Mouse (Mus musculus) embryonic facial prominence, embryonic 15.5 days (tissue): Measurements from ENCODE around the gene Nav2. TPM values are rescaled to one million over a fixed set of nuclear protein-coding genes. Genes with fewer than 3 reads are reported as not detected.
A peak's percentile ranks its signal among the peaks of the same experiment; 100 is the strongest.

ENCODE experiments used
- ATAC-seq: fragments of 200-750 bp; cut with Nextera tagmentation; 2 replicates; pipeline ENCODE4 v1.8.0; 2017; ENCODE audit warnings: low read depth, moderate TSS enrichment; ENCODE audit not compliant: insufficient number of reproducible peaks, low FRiP score, low TSS enrichment
- H3K27ac ChIP-seq: fragments of 300-500 bp; sonication (generic); replicated peaks from 2 replicates; pipeline ENCODE4 v1.5.1; 2015; ENCODE audit warnings: mild to moderate bottlenecking, inconsistent platforms
- H3K27me3 ChIP-seq: fragments of 300-500 bp; sonication (generic); 2 replicates; pipeline ENCODE4 v1.6.1; 2015; ENCODE audit warnings: inconsistent platforms
- H3K36me3 ChIP-seq: fragments of 300-500 bp; sonication (generic); 2 replicates; pipeline ENCODE4 v1.6.1; 2015; ENCODE audit warnings: mild to moderate bottlenecking, inconsistent platforms
- H3K4me1 ChIP-seq: fragments of 300-500 bp; sonication (generic); 2 replicates; pipeline ENCODE4 v1.6.1; 2015; ENCODE audit warnings: inconsistent platforms
- H3K4me2 ChIP-seq: fragments of 300-500 bp; sonication (generic); replicated peaks from 2 replicates; pipeline ENCODE4 v1.6.1; 2015; ENCODE audit warnings: mild to moderate bottlenecking, inconsistent platforms
- H3K4me3 ChIP-seq: fragments of 300-500 bp; sonication (generic); replicated peaks from 2 replicates; pipeline ENCODE4 v1.5.1; 2015; ENCODE audit warnings: mild to moderate bottlenecking, inconsistent platforms
- H3K9ac ChIP-seq: fragments of 300-500 bp; sonication (generic); 2 replicates; pipeline ENCODE4 v1.6.1; 2015; ENCODE audit warnings: inconsistent platforms
- H3K9me3 ChIP-seq: fragments of 300-500 bp; sonication (generic); replicated peaks from 2 replicates; pipeline ENCODE4 v1.6.1; 2016; ENCODE audit warnings: inconsistent platforms
- WGBS: fragments of 180-500 bp; shearing (Covaris S2); methylation state at CpG from one replicate; pipeline ENCODE4 v1.1.7; 2015; 5-methylcytosine and 5-hydroxymethylcytosine counted together
- polyA plus RNA-seq: library from polyadenylated mRNA; unstranded; fragments of >200 nt; fragmentation: Nextera tagmentation; extraction: Ambion mirVana; gene quantifications from 2 replicates; pipeline ENCODE4 v1.2.1, GENCODE M21; 2015

Gene Nav2
- polyA plus RNA-seq, 1 experiment from 2014 or later, result 23.4 TPM

DNA sequence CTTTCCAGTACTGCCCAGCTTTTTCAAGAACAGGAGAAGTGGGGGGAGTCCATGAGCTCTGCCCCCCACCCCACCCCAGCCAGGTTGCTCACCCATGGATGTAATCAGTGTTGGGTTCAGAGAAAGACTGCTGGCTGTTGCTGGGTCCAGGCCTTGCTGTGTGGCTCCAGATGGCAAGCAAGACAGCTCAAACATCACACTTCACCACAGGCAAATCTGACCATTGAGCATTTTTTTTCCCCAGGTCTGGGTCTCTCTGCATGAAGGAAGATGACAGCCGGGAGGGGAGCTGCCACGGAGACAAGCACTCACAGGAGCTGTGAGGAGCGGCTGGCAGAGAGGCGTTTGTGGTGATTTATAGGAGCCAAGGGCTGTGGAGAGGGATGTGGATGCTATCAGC, 55.0 kb downstream of the Nav2 start:
- peaks cover 79% of the 10 kb centered on the region for H3K27me3 ChIP-seq
- no peak overlapping the region for H3K9ac ChIP-seq

DNA sequence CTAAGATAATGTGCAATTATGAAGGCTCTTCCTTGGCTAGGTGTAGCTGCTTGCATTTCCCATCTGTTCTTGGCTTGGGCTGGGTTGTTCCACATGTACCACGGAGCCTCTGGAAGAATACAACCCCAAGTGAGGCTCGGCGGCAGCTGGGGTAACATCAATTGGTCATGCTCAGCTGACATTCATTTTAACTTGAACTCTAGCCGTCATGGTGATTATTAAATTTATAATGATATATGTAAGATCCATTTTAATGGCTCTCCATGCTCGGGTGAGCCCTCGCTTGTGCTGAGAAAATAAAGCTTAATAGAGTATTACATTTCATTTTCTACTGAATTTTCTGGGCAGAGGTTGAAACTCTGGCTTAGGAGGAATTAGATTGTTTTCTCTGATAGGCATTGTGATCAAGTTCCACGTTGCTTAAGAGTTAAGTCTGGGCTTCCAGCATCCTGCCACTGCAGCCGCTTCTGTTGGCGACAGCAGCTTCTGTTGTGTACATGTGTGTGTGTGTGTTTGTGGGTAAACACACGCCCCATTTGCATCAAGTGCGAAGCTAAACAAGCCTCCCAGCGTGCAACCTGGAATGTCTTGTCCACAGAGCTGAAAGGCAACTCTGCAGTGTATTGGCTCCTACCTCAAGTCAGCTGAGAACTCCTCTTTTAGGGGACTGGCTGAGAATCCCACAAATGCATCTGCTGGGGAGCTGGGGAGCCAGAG, 57.4 kb downstream of the Nav2 start:
- peak; percentile 71; the same call in 1 of the 2 replicates for ATAC-seq
- Histone ChIP-seq H3K36me3 (no peaks in the 10 kb centered on the region), H3K4me3 (no peak overlapping the region), H3K4me2 (0 out of 2 replicates have a peak overlapping the region, but pooled peaks have one; percentile 6), H3K4me1 (peaks cover 14% of the 10 kb centered on the region), H3K27ac (no peak overlapping the region), H3K27me3 (peaks cover 77% of the 10 kb centered on the region), H3K9me3 (no peaks in the 10 kb centered on the region), H3K9ac (no peak overlapping the region)
- 19% methylated on average over 12 of the region's 12 CpGs for WGBS

More for the DNA sequence above, 55.0 kb downstream of the Nav2 start:
- WGBS, result 59% methylated on average over 4 of the region's 4 CpGs
- Histone ChIP-seq H3K36me3 (no peaks in the 10 kb centered on the region), H3K4me1 (peaks cover 27% of the 10 kb centered on the region), H3K4me3 (no peak overlapping the region), H3K9me3 (no peaks in the 10 kb centered on the region), H3K27ac (no peak overlapping the region), H3K4me2 (no peak overlapping the region)
- no peak for ATAC-seq

DNA sequence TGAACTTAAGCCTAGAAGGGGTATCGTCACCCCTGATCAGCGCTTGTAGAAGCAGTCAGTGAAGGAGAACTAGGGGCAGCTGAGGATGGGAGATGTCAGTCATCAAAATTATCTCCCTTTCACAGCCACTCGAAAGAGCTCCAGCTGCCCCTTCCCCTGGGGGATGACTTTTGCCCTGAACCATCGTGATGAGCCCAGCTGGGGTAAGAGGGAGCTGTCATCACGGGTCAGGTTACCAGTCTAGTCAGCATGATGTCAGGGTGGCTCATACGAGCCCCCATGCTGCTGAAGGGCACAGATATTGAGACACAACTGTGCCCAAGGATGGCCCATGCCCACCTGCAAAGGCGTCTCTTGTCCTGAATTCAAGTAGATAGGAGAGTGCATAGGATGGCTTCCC, 72.5 kb downstream of the Nav2 start:
- Histone ChIP-seq H3K9ac (no peak overlapping the region), H3K27me3 (peaks cover 30% of the 10 kb centered on the region; the same call in 1 of the 2 replicates), H3K9me3 (no peaks in the 10 kb centered on the region), H3K4me2 (no peak overlapping the region), H3K27ac (no peak overlapping the region), H3K4me1 (no peaks in the 10 kb centered on the region), H3K4me3 (no peak overlapping the region), H3K36me3 (no peaks in the 10 kb centered on the region)
- ATAC-seq, result no peak
- 42% methylated on average over 7 of the region's 7 CpGs for WGBS

DNA sequence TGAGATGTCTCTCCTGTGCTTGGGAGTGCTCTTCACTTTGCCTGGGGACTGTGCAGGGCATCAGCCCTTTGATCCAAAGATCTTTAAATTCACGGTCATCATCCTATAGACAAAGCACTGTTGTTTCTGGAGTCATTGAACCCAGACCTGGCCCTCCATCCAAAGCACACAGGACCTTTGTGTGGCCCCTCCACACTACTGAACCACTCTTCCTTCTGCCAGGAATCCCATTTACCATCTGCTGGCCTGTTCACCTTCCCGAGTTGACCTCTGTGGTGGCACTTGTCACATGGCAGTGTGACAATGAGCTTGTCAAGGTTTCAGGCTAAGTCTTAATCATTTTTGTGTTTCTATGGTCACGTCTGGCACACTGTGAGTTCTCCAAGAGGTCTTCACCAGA, 73.3 kb downstream of the Nav2 start:
- no peak for ATAC-seq
- H3K4me3 ChIP-seq, result no peak overlapping the region
- H3K27me3 ChIP-seq, result peaks cover 25% of the 10 kb centered on the region; the same call in 1 of the 2 replicates
- no peaks in the 10 kb centered on the region for H3K36me3 ChIP-seq
- no peak overlapping the region for H3K4me2 ChIP-seq
- no peaks in the 10 kb centered on the region for H3K9me3 ChIP-seq
- no peak overlapping the region for H3K9ac ChIP-seq
- WGBS, result 55% methylated on average over 3 of the region's 3 CpGs
- no peaks in the 10 kb centered on the region for H3K4me1 ChIP-seq
- H3K27ac ChIP-seq, result no peak overlapping the region

DNA sequence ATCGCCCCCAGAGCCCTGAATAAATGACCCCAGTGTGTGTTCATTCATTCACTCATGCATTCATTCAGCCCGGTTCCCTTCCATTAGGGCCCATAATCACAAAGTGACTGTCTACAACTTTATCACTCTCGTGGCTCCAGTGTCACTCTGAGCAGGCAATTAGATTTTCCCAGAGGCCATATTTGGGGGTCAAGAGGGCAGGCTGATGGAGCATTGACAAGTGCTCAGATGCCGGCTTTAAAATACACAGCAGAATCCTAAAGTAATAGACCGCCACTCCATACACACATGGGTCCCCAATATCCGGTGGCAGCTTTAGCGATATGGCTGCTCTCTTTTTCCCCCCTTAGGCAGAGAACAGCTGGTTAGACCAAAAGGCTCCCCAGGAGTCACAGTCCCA, 74.1 kb downstream of the Nav2 start:
- no peak overlapping the region for H3K4me2 ChIP-seq
- peaks cover 28% of the 10 kb centered on the region; the same call in 1 of the 2 replicates for H3K27me3 ChIP-seq
- WGBS, result 72% methylated on average over 7 of the region's 7 CpGs
- no peaks in the 10 kb centered on the region for H3K36me3 ChIP-seq
- H3K4me1 ChIP-seq, result no peaks in the 10 kb centered on the region
- no peak overlapping the region for H3K27ac ChIP-seq
- no peak overlapping the region for H3K4me3 ChIP-seq
- H3K9me3 ChIP-seq, result no peaks in the 10 kb centered on the region
- ATAC-seq, result no peak
- H3K9ac ChIP-seq, result no peak overlapping the region

DNA sequence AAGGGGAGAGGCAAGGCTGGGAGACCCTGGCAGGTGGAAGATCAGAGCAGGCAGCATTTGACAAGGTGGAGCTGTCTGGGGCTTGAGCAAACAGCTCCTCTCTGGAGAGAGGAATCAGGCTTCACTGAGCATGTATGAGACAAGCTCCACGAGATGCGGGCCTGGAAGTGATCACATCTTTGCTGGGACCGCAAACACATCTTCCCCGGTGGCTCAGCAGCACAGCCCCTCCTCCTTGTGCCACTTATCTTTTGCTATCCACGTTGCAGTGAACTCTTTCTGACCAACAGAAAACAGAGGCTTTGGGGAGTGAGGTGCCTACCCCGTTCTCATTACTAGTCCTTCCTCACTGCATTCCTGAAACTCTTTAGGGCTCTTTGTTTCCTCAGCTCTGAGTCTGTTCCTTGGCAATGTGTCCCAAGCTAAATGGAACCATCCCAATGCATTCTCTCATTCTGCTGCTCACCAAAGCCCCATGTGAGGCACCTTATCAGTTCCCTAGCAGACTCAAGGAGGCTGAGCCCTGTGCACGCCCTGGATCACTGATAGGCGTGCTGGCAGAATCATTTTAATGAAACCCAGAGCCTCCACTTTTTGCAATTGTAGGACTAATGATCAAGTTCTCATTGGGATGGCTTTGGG, 83.5 kb downstream of the Nav2 start:
- Histone ChIP-seq H3K9me3 (no peaks in the 10 kb centered on the region), H3K27me3 (peaks cover 27% of the 10 kb centered on the region), H3K4me3 (no peak overlapping the region), H3K4me1 (no peaks in the 10 kb centered on the region), H3K27ac (no peak overlapping the region), H3K36me3 (no peaks in the 10 kb centered on the region), H3K4me2 (no peak overlapping the region), H3K9ac (no peak overlapping the region)
- 34% methylated on average over 8 of the region's 8 CpGs for WGBS
- ATAC-seq, result no peak

DNA sequence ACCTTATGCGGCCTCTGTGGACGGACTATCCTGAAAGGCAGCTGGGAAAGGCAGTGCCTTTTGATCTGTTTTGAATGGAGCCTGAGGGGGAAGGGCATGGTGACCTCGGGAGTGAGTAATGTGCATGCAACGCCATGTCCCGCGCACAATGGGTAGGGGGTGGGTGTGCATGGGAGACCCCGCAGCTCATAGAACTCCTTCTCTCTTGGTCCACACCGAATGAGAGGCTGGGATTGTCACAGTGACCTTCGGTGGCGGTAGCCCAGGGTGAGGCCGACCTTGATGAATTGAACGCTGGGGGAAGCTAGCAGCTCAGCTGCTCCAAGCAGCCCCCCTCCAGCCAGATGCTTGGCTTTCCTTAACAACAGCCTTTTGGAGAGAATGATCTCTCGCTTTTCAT, 86.7 kb downstream of the Nav2 start:
- whole genome bisulfite sequencing, result 19% methylated on average over 13 of the region's 13 CpGs
- no peak for ATAC-seq
- H3K36me3 ChIP-seq, result no peaks in the 10 kb centered on the region
- H3K4me1 ChIP-seq, result no peaks in the 10 kb centered on the region
- H3K27ac ChIP-seq, result no peak overlapping the region
- no peak overlapping the region for H3K4me3 ChIP-seq
- H3K4me2 ChIP-seq, result no peak overlapping the region
- no peak overlapping the region for H3K9ac ChIP-seq
- H3K27me3 ChIP-seq, result peaks cover 22% of the 10 kb centered on the region
- H3K9me3 ChIP-seq, result no peaks in the 10 kb centered on the region

DNA sequence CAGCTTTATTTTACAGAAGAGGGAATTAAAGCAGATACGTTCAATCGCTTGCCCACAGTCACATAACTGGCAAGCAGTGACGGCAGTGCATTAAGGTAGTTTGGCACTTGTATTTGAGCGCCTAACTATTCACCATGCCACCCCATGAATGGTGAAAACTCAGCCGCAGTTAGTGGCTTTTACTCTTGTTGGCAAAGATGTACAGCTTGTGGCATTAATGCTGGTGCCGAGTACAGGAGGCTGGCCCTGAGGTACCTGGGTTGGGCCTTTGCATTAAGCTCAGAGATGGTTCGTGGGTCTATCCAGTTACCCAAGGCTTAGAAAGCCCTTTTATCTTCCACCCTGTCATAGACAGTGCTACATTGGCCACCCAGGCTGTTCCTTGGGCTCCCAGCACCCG, 87.2 kb downstream of the Nav2 start:
- Histone ChIP-seq H3K27ac (no peak overlapping the region), H3K9me3 (no peaks in the 10 kb centered on the region), H3K4me2 (no peak overlapping the region), H3K4me3 (no peak overlapping the region), H3K36me3 (no peaks in the 10 kb centered on the region), H3K9ac (no peak overlapping the region), H3K4me1 (no peaks in the 10 kb centered on the region), H3K27me3 (peaks cover 22% of the 10 kb centered on the region)
- WGBS, result 77% methylated on average over 8 of the region's 8 CpGs
- no peak for ATAC-seq

DNA sequence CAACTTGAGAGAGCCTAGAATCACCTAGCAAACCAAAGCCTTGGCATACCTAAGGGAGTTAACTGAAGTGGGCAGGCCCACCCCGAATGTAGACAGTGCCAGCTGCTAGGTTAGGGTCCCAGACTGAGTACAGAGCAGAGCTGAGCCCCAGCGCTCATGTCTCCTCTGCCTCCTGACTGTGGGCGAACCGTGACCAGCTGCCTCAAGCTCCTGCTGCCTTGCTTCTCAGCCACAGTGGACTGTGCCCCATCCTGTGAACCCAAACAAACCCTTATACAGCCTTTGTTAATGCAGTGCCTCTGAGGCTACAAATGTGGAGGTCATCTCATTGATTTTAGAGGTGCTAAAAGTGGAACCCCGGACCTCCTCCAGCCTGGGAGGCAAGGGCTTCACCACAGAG, 88.3 kb downstream of the Nav2 start:
- no peaks in the 10 kb centered on the region for H3K9me3 ChIP-seq
- WGBS, result 79% methylated on average over 5 of the region's 5 CpGs
- ATAC-seq, result no peak
- no peak overlapping the region for H3K9ac ChIP-seq
- no peaks in the 10 kb centered on the region for H3K36me3 ChIP-seq
- no peaks in the 10 kb centered on the region for H3K4me1 ChIP-seq
- H3K27me3 ChIP-seq, result peaks cover 22% of the 10 kb centered on the region
- no peak overlapping the region for H3K4me2 ChIP-seq
- no peak overlapping the region for H3K27ac ChIP-seq
- no peak overlapping the region for H3K4me3 ChIP-seq

DNA sequence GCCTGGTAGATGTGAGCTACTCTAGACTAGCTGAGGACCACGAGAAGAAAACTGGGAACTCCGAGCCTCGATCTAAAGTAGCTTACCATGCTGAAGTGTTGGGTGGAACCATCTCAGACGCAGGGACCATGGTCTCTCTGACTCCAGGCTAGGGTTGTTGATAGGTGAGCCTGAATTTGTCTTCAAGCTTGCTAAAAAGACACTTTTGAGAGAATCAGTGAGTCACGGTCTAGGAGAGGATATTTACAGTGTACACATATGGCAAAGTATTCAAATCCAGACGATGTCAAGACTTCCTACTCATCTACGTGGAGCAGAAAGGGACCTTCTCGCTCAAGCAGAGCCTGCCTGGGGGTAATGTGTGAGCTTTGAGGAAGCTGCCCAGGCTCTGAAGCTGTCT, 89.6 kb downstream of the Nav2 start:
- no peak overlapping the region for H3K27ac ChIP-seq
- 78% methylated on average over 8 of the region's 8 CpGs for WGBS
- no peak overlapping the region for H3K9ac ChIP-seq
- H3K27me3 ChIP-seq, result peaks cover 18% of the 10 kb centered on the region
- H3K4me3 ChIP-seq, result no peak overlapping the region
- no peaks in the 10 kb centered on the region for H3K9me3 ChIP-seq
- ATAC-seq, result no peak
- H3K36me3 ChIP-seq, result no peaks in the 10 kb centered on the region
- H3K4me2 ChIP-seq, result no peak overlapping the region
- H3K4me1 ChIP-seq, result no peaks in the 10 kb centered on the region

DNA sequence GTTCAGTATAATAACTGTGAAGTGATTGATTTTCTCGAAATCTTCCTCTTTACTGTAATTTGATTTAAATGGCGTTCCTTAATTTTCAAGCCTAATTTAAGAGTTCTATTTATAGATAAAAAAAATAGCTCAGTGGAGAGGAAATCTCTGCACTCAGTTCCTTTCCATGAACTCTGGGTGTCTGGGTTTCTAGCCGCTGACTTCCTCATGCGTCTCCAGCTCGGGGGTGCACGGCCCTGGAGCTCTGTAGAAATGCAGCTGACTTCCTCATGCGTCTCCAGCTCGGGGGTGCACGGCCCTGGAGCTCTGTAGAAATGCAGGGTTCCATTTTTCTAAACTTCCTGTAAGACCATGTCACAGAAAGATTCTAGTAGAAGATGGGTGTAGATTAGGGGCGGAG, 90.1 kb downstream of the Nav2 start:
- Histone ChIP-seq H3K4me2 (no peak overlapping the region), H3K27me3 (peaks cover 17% of the 10 kb centered on the region), H3K9ac (no peak overlapping the region), H3K9me3 (no peaks in the 10 kb centered on the region), H3K4me3 (no peak overlapping the region), H3K27ac (no peak overlapping the region), H3K4me1 (no peaks in the 10 kb centered on the region), H3K36me3 (no peaks in the 10 kb centered on the region)
- WGBS, result 56% methylated on average over 10 of the region's 10 CpGs
- no peak for ATAC-seq

DNA sequence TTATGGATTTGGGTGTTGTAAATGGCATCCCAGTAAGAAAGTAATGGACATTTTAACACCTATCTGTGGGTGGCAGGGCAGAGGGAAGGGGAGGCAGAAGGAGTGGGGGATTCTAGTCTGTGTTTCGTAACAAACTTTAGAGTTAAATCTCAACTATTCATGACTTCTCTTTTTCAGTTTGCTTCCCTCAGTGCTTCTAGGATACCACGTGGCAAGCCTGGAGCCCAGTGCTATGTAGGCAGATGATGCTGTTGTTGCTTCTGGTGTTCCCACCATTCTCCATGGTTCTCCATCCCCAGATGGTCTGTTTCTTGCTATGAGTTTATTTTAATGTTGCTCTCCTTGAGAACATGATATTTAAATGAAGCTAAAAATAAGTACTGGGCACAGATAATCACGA, 92.3 kb downstream of the Nav2 start:
- Histone ChIP-seq H3K27me3 (peaks cover 8% of the 10 kb centered on the region), H3K36me3 (no peaks in the 10 kb centered on the region), H3K4me2 (no peak overlapping the region), H3K27ac (no peak overlapping the region), H3K4me1 (no peaks in the 10 kb centered on the region), H3K9ac (no peak overlapping the region), H3K9me3 (no peaks in the 10 kb centered on the region), H3K4me3 (no peak overlapping the region)
- WGBS, result 76% methylated on average over 3 of the region's 3 CpGs
- ATAC-seq, result no peak
